Mouse (Mus musculus): Measurements from ENCODE around the gene Gm9837. TPM values are rescaled to one million over a fixed set of nuclear protein-coding genes. Genes with fewer than 3 reads are reported as not detected.

The Gm9837 gene
- polyA plus RNA-seq, 1 experiment = not detected

DNA sequence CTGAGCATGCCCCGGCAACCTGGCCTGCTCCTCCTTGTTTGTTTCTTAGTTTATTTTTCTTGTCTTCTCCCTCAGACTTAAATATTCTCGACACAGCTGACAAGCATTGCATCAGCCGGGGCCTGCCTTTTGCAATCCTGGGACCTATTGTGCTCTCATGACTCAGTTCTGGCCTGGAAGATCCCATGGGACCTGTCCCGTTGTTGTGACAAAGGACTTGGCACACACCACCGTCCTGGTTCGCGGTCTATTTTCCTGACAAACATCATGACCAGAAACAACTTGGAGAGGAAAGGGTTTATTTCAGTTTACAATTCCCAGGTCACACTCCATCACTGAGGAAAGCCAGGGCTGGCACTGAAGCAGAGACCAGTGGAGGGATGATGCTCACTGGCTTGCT, 37.9 kb upstream of the Gm9837 start:
- Histone ChIP-seq H3K36me3 (ENCODE audit: control insufficient read depth, insufficient read depth, low read length) (no peaks in the 10 kb centered on the region), H3K27me3 (ENCODE audit: control insufficient read depth, insufficient read depth, low read length) (no peaks in the 10 kb centered on the region), H3K27ac (ENCODE audit: insufficient read depth, low read depth, low read length) (no peak overlapping the region), H3K4me1 (ENCODE audit: control insufficient read depth, insufficient read depth, insufficient read length, low read length) (no peaks in the 10 kb centered on the region), H3K4me3 (ENCODE audit: low read depth, low read length) (no peak overlapping the region)
- TF ChIP-seq POLR2A (IDR thresholded peaks at IDR 0.05; ENCODE audit: low read depth, low read length) = no peak
- TF ChIP-seq CTCF (IDR thresholded peaks at IDR 0.05; ENCODE audit: extremely low read depth, insufficient read length, insufficient replicate concordance, low read depth, low read length) = no peak
- 59% methylated on average over 7 of the region's 7 CpGs for WGBS

- Histone ChIP-seq H3K27me3 (ENCODE audit: control insufficient read depth, insufficient read depth, low read length) (no peaks in the 10 kb centered on the region), H3K4me1 (ENCODE audit: control insufficient read depth, insufficient read depth, insufficient read length, low read length) (no peaks in the 10 kb centered on the region), H3K36me3 (ENCODE audit: control insufficient read depth, insufficient read depth, low read length) (no peaks in the 10 kb centered on the region), H3K27ac (ENCODE audit: insufficient read depth, low read depth, low read length) (no peak overlapping the region), H3K4me3 (ENCODE audit: low read depth, low read length) (no peak overlapping the region)
- whole genome bisulfite sequencing = 79% methylated on average over 9 of the region's 9 CpGs
- no peak for TF ChIP-seq POLR2A (IDR thresholded peaks at IDR 0.05; ENCODE audit: low read depth, low read length)
- TF ChIP-seq CTCF (IDR thresholded peaks at IDR 0.05; ENCODE audit: extremely low read depth, insufficient read length, insufficient replicate concordance, low read depth, low read length) = no peak
These were observed 37.0 kb upstream of the Gm9837 start for GRCm38 (mm10) chr11:53507098-53507805.

GRCm38 (mm10) chr11:53505026-53505663, 34.9 kb upstream of the Gm9837 start:
- Histone ChIP-seq H3K36me3 (ENCODE audit: control insufficient read depth, insufficient read depth, low read length) (no peaks in the 10 kb centered on the region), H3K27me3 (ENCODE audit: control insufficient read depth, insufficient read depth, low read length) (no peaks in the 10 kb centered on the region), H3K27ac (ENCODE audit: insufficient read depth, low read depth, low read length) (no peak overlapping the region), H3K4me1 (ENCODE audit: control insufficient read depth, insufficient read depth, insufficient read length, low read length) (no peaks in the 10 kb centered on the region), H3K4me3 (ENCODE audit: low read depth, low read length) (no peak overlapping the region)
- WGBS = 89% methylated on average over 5 of the region's 5 CpGs
- TF ChIP-seq CTCF (IDR thresholded peaks at IDR 0.05; ENCODE audit: extremely low read depth, insufficient read length, insufficient replicate concordance, low read depth, low read length) = no peak
- no peak for TF ChIP-seq POLR2A (IDR thresholded peaks at IDR 0.05; ENCODE audit: low read depth, low read length)

DNA sequence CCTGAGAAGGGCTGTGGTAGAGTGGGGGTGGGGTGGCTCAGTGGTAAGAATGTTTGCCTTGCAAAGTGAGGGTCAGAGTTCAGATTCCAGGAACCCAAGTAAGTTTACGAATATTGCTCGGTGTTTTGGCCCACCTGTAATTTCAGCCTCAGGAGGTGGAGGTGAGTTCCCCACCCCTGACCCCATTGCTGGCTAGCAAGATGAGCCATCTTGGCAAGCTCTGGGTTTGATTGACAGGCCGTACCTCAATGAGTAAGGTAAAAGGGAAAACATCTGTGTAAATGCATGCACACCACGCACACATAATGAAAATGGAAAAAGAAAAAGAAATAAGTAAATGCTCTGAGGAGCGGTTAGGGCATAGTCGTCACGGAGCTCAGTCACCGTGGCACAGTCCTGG, 34.1 kb upstream of the Gm9837 start:
- Histone ChIP-seq H3K36me3 (ENCODE audit: control insufficient read depth, insufficient read depth, low read length) (no peaks in the 10 kb centered on the region), H3K4me1 (ENCODE audit: control insufficient read depth, insufficient read depth, insufficient read length, low read length) (no peaks in the 10 kb centered on the region), H3K27ac (ENCODE audit: insufficient read depth, low read depth, low read length) (no peak overlapping the region), H3K27me3 (ENCODE audit: control insufficient read depth, insufficient read depth, low read length) (no peaks in the 10 kb centered on the region), H3K4me3 (ENCODE audit: low read depth, low read length) (no peak overlapping the region)
- no peak for TF ChIP-seq CTCF (IDR thresholded peaks at IDR 0.05; ENCODE audit: extremely low read depth, insufficient read length, insufficient replicate concordance, low read depth, low read length)
- no peak for TF ChIP-seq POLR2A (IDR thresholded peaks at IDR 0.05; ENCODE audit: low read depth, low read length)
- 84% methylated on average over 8 of the region's 8 CpGs for WGBS

DNA sequence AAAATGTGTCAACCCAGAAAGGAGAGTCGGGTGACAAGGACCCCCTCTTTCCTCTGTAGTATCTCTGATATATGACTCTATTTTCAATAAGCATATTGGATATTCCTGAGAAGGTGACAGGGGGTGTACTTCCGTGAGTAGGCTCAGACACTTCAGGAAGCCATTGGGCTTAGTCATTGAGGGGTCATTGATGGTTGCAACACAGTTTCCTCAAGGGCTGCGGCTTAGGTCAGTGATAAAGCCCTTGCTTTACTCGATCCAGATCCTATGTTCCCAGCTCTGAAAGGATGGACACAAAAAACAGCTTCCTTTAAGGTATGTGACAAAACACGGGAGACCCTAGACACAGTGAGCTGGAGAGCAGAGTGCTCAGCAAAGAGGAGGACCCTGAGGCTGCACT, 33.5 kb upstream of the Gm9837 start:
- TF ChIP-seq POLR2A (IDR thresholded peaks at IDR 0.05; ENCODE audit: low read depth, low read length) = no peak
- TF ChIP-seq CTCF (IDR thresholded peaks at IDR 0.05; ENCODE audit: extremely low read depth, insufficient read length, insufficient replicate concordance, low read depth, low read length) = no peak
- Histone ChIP-seq H3K4me3 (ENCODE audit: low read depth, low read length) (no peak overlapping the region), H3K27me3 (ENCODE audit: control insufficient read depth, insufficient read depth, low read length) (no peaks in the 10 kb centered on the region), H3K4me1 (ENCODE audit: control insufficient read depth, insufficient read depth, insufficient read length, low read length) (no peaks in the 10 kb centered on the region), H3K36me3 (ENCODE audit: control insufficient read depth, insufficient read depth, low read length) (no peaks in the 10 kb centered on the region), H3K27ac (ENCODE audit: insufficient read depth, low read depth, low read length) (no peak overlapping the region)
- 75% methylated on average over 5 of the region's 5 CpGs for WGBS

GRCm38 (mm10) chr11:53502039-53502765, 31.9 kb upstream of the Gm9837 start:
- Histone ChIP-seq H3K27ac (ENCODE audit: insufficient read depth, low read depth, low read length) (no peak overlapping the region), H3K4me1 (ENCODE audit: control insufficient read depth, insufficient read depth, insufficient read length, low read length) (no peaks in the 10 kb centered on the region), H3K4me3 (ENCODE audit: low read depth, low read length) (no peak overlapping the region), H3K27me3 (ENCODE audit: control insufficient read depth, insufficient read depth, low read length) (no peaks in the 10 kb centered on the region), H3K36me3 (ENCODE audit: control insufficient read depth, insufficient read depth, low read length) (no peaks in the 10 kb centered on the region)
- TF ChIP-seq CTCF (IDR thresholded peaks at IDR 0.05; ENCODE audit: extremely low read depth, insufficient read length, insufficient replicate concordance, low read depth, low read length) (no peak), POLR2A (IDR thresholded peaks at IDR 0.05; ENCODE audit: low read depth, low read length) (no peak)
- WGBS = 73% methylated on average over 8 of the region's 8 CpGs

DNA sequence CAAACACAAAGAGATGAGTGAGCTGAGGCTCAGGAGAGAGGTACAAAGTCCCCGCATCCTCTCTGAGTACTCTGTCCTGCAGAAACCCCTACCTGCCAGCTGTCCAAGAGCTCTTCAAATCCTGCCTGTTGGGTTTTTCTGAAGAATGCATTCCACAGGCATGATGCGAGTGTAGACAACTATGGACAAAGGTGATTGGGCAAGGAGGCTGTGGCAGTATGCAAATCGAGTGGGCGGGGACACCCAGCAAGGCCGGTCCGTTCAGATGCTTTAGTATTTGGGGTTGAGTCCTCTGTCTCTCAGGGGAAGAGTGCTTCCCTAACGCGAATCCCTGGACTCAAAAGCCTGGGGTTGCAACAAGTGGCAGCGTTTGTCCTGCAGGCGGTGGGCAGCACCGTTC, 30.3 kb upstream of the Gm9837 start:
- Histone ChIP-seq H3K4me1 (ENCODE audit: control insufficient read depth, insufficient read depth, insufficient read length, low read length) (no peaks in the 10 kb centered on the region), H3K27ac (ENCODE audit: insufficient read depth, low read depth, low read length) (no peak overlapping the region), H3K27me3 (ENCODE audit: control insufficient read depth, insufficient read depth, low read length) (no peaks in the 10 kb centered on the region), H3K36me3 (ENCODE audit: control insufficient read depth, insufficient read depth, low read length) (no peaks in the 10 kb centered on the region), H3K4me3 (ENCODE audit: low read depth, low read length) (no peak overlapping the region)
- TF ChIP-seq CTCF (IDR thresholded peaks at IDR 0.05; ENCODE audit: extremely low read depth, insufficient read length, insufficient replicate concordance, low read depth, low read length) = no peak
- WGBS = 12% methylated on average over 11 of the region's 11 CpGs

All from small intestine, adult 2 months (tissue).